Mouse (Mus musculus): ENCODE measurements at regions not wholly inside any gene's neighbourhood (a gene's known extent, or its start where the extent isn't known, plus 50 kb on each side); places are given as distances from the start of the nearest gene placed in this dataset.

DNA sequence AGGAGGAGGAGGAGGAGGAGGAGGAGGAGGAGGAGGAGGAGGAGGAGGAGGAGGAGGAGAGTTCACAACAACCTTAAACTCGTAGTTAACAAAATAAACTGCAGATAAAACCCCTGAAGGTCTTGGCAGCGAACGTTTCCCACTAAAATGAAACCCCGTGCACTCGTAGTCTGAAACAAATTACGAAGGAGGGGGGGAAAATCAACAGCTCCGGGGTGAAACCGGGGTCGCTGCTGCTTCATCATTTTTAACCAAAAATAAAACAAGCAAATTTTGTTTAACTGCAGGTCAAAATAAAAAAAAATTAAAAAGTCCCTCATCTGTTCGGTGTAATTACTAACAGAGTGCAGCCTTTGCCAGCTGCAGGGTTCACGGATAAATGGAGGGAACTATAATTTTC is 456.5 kb upstream of the Nr2f2 start:
- WGBS, result 75% methylated on average over 11 of the region's 11 CpGs
- Histone ChIP-seq H3K4me2 (no peak overlapping the region), H3K36me3 (replicated peaks) (no peaks in the 10 kb centered on the region)

DNA sequence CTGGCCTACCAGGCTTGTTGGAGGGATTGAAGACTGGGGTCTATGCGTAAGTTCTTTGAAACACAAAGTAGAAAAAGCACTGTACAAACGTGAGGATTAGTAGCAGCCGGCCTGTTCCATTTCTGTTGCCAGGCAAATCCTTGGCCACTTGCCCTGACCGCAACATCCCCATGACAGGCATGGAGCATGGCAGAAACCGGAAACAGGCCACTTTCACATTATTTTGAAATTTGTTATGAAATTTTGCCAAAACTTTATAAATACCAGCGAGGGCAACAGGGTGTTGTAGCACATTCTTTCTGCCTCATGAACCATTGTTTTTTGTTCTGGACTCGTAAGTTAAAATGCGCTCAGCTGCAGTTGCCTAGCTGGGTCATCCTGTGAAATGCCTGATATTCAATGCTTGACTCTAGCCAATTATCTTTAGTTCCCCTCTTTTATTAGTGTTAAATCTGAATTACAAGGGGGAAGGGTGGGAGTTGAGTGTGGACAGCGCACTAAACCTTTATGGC is 455.8 kb upstream of the Nr2f2 start:
- no peak overlapping the region for H3K27ac ChIP-seq
- no peak for ATAC-seq (ENCODE audit: low FRiP score)
- H3K4me3 ChIP-seq (replicated peaks), result no peak overlapping the region
- no peaks in the 10 kb centered on the region for H3K9me3 ChIP-seq
- no peaks in the 10 kb centered on the region for H3K4me1 ChIP-seq
- H3K36me3 ChIP-seq (replicated peaks), result no peaks in the 10 kb centered on the region
- no peak overlapping the region for H3K4me2 ChIP-seq
- 66% methylated on average over 9 of the region's 9 CpGs for WGBS
- H3K9ac ChIP-seq, result no peak overlapping the region
- H3K27me3 ChIP-seq, result no peaks in the 10 kb centered on the region

More for the DNA sequence above, 456.5 kb upstream of the Nr2f2 start:
- H3K9me3 ChIP-seq, result no peaks in the 10 kb centered on the region
- H3K27ac ChIP-seq, result no peak overlapping the region
- ATAC-seq (ENCODE audit: low FRiP score), result no peak
- H3K27me3 ChIP-seq, result no peaks in the 10 kb centered on the region
- H3K9ac ChIP-seq, result no peak overlapping the region
- no peaks in the 10 kb centered on the region for H3K4me1 ChIP-seq
- H3K4me3 ChIP-seq (replicated peaks), result no peak overlapping the region

DNA sequence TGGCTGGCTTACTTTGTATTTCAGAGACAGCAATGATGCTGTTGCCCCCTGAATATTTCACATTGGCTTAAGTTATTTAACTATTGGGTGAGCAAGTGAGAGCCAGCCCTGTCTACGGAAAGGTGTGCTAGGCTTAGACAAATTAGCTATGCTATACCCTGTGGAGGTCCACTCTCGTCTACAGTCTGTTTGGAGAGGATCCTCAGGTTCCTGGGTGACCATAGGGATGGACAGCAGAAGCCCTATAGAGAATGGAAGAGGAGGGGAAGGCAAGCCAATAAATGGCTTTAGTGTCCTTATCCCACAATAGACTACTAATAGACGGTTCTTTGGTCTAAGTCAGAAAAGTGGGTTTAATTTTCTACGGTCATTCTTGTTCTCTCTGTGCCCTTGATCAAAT is 455.3 kb upstream of the Nr2f2 start:
- no peak for ATAC-seq (ENCODE audit: low FRiP score)
- no peak overlapping the region for H3K4me2 ChIP-seq
- no peak overlapping the region for H3K9ac ChIP-seq
- no peaks in the 10 kb centered on the region for H3K9me3 ChIP-seq
- no peaks in the 10 kb centered on the region for H3K4me1 ChIP-seq
- 85% methylated on average over 4 of the region's 4 CpGs for WGBS
- no peak overlapping the region for H3K4me3 ChIP-seq (replicated peaks)
- H3K36me3 ChIP-seq (replicated peaks), result no peaks in the 10 kb centered on the region
- no peaks in the 10 kb centered on the region for H3K27me3 ChIP-seq
- no peak overlapping the region for H3K27ac ChIP-seq

DNA sequence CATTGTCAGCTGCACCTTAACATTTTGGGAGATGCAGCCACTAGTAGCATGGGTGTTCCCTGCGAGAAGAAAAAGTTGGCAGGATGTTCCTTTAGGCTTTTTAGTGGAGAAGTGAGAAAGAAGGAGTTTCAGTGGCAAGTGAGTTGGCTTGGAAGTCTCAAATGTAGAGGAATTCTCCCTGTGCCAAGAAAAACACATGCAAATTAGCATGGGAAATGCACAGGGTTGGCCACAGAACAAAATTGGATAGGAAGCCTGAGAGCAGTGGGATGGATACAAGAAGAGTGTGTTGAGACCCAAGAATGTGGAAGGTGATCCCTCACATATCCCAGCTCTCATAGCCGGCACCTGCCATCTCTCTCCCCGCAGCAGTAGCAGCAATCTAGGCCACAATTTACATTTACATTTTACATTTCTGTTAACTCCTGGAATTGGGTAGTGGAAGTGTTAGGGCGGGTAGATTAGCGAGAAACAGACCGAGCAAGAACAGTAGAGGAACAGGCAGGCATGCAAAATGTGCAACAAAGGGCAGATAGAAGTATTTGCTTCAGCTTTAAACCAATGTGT is 450.9 kb upstream of the Nr2f2 start:
- Histone ChIP-seq H3K36me3 (replicated peaks) (no peaks in the 10 kb centered on the region), H3K4me2 (no peak overlapping the region), H3K4me1 (peaks cover 7% of the 10 kb centered on the region), H3K4me3 (replicated peaks) (no peak overlapping the region), H3K27ac (no peak overlapping the region), H3K9ac (no peak overlapping the region), H3K27me3 (0 out of 2 replicates have a peak, but pooled peaks cover 4% of the 10 kb centered on the region), H3K9me3 (no peaks in the 10 kb centered on the region)
- 88% methylated on average over 6 of the region's 6 CpGs for WGBS
- ATAC-seq (ENCODE audit: low FRiP score), result no peak

DNA sequence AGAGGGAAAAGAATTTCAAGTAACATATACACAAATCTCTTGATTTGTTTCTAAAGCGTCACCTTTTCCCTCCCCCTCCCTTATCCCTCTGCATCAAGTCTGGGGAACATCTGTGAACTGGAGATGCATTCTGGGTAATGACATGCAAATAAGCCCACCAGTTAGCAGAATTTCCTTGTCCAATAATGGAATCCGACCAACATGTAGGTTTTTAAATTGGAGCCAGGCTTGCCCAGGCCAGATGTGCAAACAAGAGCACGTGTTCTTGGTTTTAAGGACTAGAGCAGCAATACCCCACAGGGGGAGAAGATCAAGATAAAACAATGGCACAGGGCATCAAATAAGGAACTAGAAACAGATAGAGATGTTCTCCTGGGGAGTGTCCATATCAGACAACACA is 447.9 kb upstream of the Nr2f2 start:
- H3K4me3 ChIP-seq (replicated peaks), result no peak overlapping the region
- no peak overlapping the region for H3K27ac ChIP-seq
- peaks cover 7% of the 10 kb centered on the region for H3K4me1 ChIP-seq
- no peak overlapping the region for H3K4me2 ChIP-seq
- 59% methylated on average over 3 of the region's 3 CpGs for WGBS
- 0 out of 2 replicates have a peak, but pooled peaks cover 7% of the 10 kb centered on the region for H3K27me3 ChIP-seq
- ATAC-seq (ENCODE audit: low FRiP score), result no peak
- H3K9me3 ChIP-seq, result no peaks in the 10 kb centered on the region
- no peaks in the 10 kb centered on the region for H3K36me3 ChIP-seq (replicated peaks)
- no peak overlapping the region for H3K9ac ChIP-seq

DNA sequence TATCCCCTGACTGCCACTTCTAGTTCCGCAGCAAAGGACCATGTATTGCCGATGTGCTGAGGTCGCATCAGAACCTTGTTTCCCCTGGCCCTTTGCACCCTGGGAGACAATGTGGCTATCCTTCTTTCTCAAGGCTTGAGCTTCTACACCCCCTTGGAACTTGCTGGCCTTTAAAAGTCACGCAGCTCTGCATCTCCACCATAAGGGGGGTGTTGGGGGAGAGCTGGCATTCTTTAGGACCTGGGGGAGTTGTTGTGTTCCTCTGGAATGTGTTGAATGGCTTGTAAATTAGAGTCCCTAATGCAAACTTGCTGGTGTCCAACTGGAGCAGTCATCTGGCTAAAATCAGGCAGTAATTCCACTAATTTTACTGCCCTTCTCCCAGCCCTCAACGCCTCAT is 446.6 kb upstream of the Nr2f2 start:
- Histone ChIP-seq H3K27me3 (0 out of 2 replicates have a peak, but pooled peaks cover 7% of the 10 kb centered on the region), H3K4me1 (peaks cover 7% of the 10 kb centered on the region), H3K4me2 (no peak overlapping the region), H3K9ac (no peak overlapping the region), H3K27ac (no peak overlapping the region), H3K36me3 (replicated peaks) (no peaks in the 10 kb centered on the region), H3K4me3 (replicated peaks) (no peak overlapping the region), H3K9me3 (no peaks in the 10 kb centered on the region)
- ATAC-seq (ENCODE audit: low FRiP score), result no peak
- 52% methylated on average over 5 of the region's 5 CpGs for WGBS

DNA sequence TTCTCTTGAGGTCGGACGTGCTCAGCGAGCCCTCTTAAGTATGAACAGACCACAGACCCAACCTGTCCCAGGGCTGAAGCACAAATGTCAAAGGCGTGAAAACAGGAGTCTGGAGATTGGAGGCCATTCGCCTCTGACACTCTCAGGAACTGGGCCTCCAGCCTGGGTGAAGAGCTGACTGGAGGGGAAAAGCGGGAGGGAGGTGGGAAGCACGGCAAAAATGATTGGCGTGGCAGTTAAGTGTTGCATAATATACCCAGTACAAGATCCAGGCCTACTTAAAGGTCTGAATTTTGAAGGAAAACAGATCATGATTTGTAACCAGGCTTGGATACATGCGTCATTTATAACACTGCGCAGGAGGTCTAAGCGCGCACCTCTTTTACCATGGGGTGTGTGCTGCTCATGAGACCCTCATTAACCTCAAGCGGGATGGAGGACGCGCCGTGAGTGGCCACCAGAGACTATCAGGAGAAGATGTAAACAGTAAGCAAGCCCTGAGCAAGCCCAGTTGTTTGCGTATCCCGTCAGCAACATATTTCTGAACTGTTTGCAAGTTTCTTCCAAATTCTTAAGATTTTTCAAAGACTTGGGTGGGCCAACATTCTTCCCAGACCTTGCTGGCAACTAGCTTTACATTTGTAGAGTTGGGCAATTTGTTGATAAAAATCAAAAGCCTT is 444.0 kb upstream of the Nr2f2 start:
- no peaks in the 10 kb centered on the region for H3K36me3 ChIP-seq (replicated peaks)
- WGBS, result 93% methylated on average over 18 of the region's 18 CpGs

DNA sequence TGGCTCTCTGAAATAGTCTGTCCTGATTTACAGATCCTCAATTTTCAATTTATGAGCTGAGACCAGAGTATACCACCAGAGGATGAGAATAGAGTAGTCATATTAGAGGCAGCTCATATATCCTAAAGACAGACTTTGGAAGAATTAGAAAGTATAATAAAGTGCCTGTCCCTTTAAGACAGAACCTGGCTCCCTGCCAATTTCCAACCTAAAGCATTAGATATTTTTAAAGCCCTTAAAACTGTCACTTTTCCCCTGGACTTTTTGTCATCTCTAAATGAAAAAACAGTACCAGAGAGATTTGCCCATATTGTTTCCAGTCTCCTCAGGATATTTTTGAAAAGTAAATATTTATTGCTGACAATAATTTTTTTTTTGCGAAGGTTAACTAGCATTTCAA is 437.7 kb upstream of the Nr2f2 start:
- H3K4me3 ChIP-seq (replicated peaks), result no peak overlapping the region
- no peak overlapping the region for H3K9ac ChIP-seq
- 77% methylated on average over 1 of the region's 1 CpGs for WGBS
- no peaks in the 10 kb centered on the region for H3K4me1 ChIP-seq
- H3K4me2 ChIP-seq, result no peak overlapping the region
- H3K27me3 ChIP-seq, result no peaks in the 10 kb centered on the region
- no peaks in the 10 kb centered on the region for H3K9me3 ChIP-seq
- H3K36me3 ChIP-seq (replicated peaks), result no peaks in the 10 kb centered on the region
- no peak for ATAC-seq (ENCODE audit: low FRiP score)
- H3K27ac ChIP-seq, result no peak overlapping the region

More for the DNA sequence above, 444.0 kb upstream of the Nr2f2 start:
- no peak overlapping the region for H3K27ac ChIP-seq
- H3K9me3 ChIP-seq, result no peaks in the 10 kb centered on the region
- no peak overlapping the region for H3K4me3 ChIP-seq (replicated peaks)
- peaks cover 7% of the 10 kb centered on the region for H3K4me1 ChIP-seq
- H3K9ac ChIP-seq, result no peak overlapping the region
- no peak overlapping the region for H3K4me2 ChIP-seq
- no peak for ATAC-seq (ENCODE audit: low FRiP score)
- 0 out of 2 replicates have a peak, but pooled peaks cover 7% of the 10 kb centered on the region for H3K27me3 ChIP-seq

DNA sequence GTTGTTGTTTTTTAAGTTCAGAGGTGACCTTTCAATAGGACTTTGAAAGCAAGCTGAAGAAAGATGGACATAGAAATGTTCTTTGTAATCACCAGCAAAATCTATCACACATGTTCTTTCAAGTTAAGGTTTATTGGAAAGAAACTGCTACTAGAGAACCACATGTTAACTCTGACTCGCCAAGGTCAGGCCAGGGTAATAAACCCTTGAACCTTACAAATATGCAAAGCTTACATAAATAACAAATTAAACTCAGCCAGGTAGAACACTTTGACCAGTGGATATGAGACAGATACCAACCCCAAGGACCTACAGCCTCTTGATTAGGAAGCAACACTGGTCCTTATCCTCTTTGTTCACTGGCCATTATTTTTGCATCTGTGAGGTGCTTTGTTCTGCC is 433.4 kb upstream of the Nr2f2 start:
- 80% methylated on average over 1 of the region's 1 CpGs for WGBS
- H3K4me1 ChIP-seq, result no peaks in the 10 kb centered on the region
- no peak overlapping the region for H3K9ac ChIP-seq
- no peaks in the 10 kb centered on the region for H3K9me3 ChIP-seq
- no peaks in the 10 kb centered on the region for H3K36me3 ChIP-seq (replicated peaks)
- no peak for ATAC-seq (ENCODE audit: low FRiP score)
- peaks cover 11% of the 10 kb centered on the region for H3K27me3 ChIP-seq
- H3K4me3 ChIP-seq (replicated peaks), result no peak overlapping the region
- H3K4me2 ChIP-seq, result no peak overlapping the region
- H3K27ac ChIP-seq, result no peak overlapping the region

DNA sequence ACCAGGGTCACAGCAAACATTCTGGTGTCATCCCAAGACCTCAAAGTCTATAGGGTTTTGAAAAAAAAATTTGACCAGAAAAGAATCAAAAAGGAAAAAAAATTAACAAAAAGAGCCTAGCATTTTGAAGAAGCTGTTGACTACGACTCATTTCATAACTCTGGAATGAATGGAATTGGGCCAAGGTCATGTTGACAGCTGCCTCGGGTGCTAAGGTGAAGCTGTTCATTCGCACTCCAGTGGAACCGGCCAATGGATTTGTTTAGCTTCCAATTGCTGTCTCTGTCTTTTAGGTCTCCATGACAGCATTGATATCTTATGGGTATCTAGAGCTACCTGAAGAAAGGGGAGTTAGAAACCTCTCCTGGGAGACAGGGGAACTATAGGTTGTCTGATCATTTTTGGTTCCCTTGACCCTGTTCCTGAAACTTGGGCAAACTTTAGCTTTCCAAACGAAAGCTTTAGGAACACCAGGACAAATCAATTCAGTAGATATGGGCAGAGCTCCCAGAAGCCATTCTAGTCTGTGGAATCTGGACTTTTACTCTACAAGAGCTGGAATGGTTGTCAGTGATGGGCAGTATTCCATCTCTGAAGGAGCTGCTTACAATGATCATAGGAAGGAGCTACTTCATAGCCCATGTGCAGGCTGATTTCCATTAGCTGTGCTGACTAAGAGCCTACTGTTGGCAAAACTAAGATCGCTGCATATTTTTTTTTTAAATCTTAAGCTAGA is 432.7 kb upstream of the Nr2f2 start:
- H3K4me2 ChIP-seq, result no peak overlapping the region
- peaks cover 17% of the 10 kb centered on the region for H3K27me3 ChIP-seq
- no peaks in the 10 kb centered on the region for H3K4me1 ChIP-seq
- H3K9me3 ChIP-seq, result no peaks in the 10 kb centered on the region
- H3K9ac ChIP-seq, result no peak overlapping the region
- no peaks in the 10 kb centered on the region for H3K36me3 ChIP-seq (replicated peaks)
- H3K4me3 ChIP-seq (replicated peaks), result no peak overlapping the region
- H3K27ac ChIP-seq, result no peak overlapping the region
- no peak for ATAC-seq (ENCODE audit: low FRiP score)
- 87% methylated on average over 6 of the region's 6 CpGs for WGBS

DNA sequence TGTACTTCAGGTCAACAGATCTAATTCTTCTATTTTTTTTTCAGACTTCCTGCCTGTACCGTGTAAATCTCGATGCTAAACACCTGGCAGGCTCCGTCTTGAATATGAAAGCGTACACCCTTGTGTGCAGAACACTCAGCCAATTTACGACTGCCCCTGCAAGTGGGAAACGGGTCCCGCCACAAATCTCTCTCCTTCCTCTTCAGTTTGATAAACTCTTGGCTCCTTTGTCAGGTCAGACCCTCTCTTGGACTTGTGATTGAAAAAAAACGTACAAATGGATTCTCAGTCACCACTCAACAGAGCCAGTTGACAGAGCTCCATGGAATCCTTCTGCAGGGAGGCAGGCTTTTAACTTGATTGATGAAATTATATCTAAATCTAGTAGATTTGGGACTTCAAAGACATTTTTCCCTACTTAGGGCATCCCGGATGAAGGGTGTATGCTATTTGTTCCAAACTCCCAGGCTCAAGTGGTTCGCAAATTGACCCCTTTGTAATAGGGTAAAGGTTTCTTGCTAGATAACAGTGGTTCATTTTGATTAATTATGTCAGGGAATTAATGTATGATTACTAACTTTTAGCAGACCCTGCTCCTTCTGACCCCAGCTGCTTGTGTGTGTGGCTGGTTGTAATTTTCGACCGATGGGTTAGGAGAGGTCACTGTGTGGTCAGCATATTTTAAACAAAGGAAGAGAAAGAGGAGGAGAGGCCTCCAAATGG is 429.7 kb upstream of the Nr2f2 start:
- no peak overlapping the region for H3K27ac ChIP-seq
- no peaks in the 10 kb centered on the region for H3K4me1 ChIP-seq
- H3K4me2 ChIP-seq, result no peak overlapping the region
- 68% methylated on average over 12 of the region's 12 CpGs for WGBS
- peaks cover 35% of the 10 kb centered on the region for H3K27me3 ChIP-seq
- no peak for ATAC-seq (ENCODE audit: low FRiP score)
- H3K9ac ChIP-seq, result no peak overlapping the region
- no peak overlapping the region for H3K4me3 ChIP-seq (replicated peaks)
- H3K9me3 ChIP-seq, result no peaks in the 10 kb centered on the region
- H3K36me3 ChIP-seq (replicated peaks), result no peaks in the 10 kb centered on the region

Measured in forebrain, embryonic 12.5 days (tissue).